Mouse (Mus musculus): ENCODE results near the gene Chchd3. TPM values are rescaled to one million over a fixed set of nuclear protein-coding genes. Genes with fewer than 3 reads are reported as not detected.

Gene Chchd3
- polyA plus RNA-seq, 1 experiment, result 181 TPM

- no peak for TF ChIP-seq GATA1 (IDR thresholded peaks at IDR 0.05; ENCODE audit: low read length)
Observed at GRCm38 (mm10) chr6:33040360-33041090, 19.5 kb downstream of the Chchd3 start.

DNA sequence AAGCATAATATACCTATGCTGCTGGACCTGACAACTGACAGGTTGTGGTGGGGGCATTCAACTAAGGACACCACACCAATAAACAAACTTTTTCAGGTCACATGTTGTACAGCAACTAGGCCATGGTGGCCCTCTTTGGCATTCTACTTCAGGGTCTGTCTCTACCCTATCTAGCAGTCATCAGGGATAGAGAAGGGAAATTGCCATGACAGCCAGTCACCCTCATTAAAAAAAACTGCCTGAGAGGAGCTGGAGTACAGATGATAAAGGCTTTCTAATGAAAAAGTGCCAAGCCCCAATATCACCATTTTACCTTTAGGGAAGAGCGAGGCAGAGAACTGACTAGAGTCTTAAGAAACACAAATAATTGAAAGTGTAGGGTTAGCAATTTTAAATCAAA is 27.5 kb downstream of the Chchd3 start:
- TF ChIP-seq GATA1 (IDR thresholded peaks at IDR 0.05; ENCODE audit: low read length), result no peak

- no peak for TF ChIP-seq GATA1 (IDR thresholded peaks at IDR 0.05; ENCODE audit: low read length)
Observed at GRCm38 (mm10) chr6:33031631-33032030, 28.4 kb downstream of the Chchd3 start.

- no peak for TF ChIP-seq GATA1 (IDR thresholded peaks at IDR 0.05; ENCODE audit: low read length)
Observed at GRCm38 (mm10) chr6:33028296-33028695, 31.8 kb downstream of the Chchd3 start.

- TF ChIP-seq GATA1 (IDR thresholded peaks at IDR 0.05; ENCODE audit: low read length), result no peak
Observed at GRCm38 (mm10) chr6:33025041-33025440, 35.0 kb downstream of the Chchd3 start.

GRCm38 (mm10) chr6:33004607-33005006 is 55.5 kb downstream of the Chchd3 start:
- TF ChIP-seq GATA1 (IDR thresholded peaks at IDR 0.05; ENCODE audit: low read length), result no peak

DNA sequence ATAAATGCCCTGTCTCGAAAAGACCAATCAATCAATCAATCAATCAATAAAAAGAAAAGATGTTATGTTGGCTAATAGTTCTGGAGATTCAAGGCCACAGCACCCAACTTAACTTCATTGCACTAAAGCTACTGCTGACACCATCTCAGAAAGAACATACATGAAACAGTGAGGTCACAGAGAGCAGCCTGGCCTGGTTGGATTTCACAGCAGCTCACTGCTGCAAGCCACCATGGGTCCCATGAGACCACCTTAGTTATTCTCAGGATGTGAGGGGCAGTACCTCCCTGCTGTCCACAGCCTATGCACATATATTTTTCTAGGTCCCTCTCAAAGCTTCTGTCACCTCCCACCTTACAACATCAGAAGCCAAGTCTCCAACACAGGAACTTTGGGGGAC is 57.1 kb downstream of the Chchd3 start:
- no peak for TF ChIP-seq GATA1 (IDR thresholded peaks at IDR 0.05; ENCODE audit: low read length)

- no peak for TF ChIP-seq GATA1 (IDR thresholded peaks at IDR 0.05; ENCODE audit: low read length)
Observed at GRCm38 (mm10) chr6:33001271-33001670, 58.8 kb downstream of the Chchd3 start.

- no peak for TF ChIP-seq GATA1 (IDR thresholded peaks at IDR 0.05; ENCODE audit: low read length)
Observed at GRCm38 (mm10) chr6:32996597-32996996, 63.5 kb downstream of the Chchd3 start.

GRCm38 (mm10) chr6:32993847-32994246 is 66.2 kb downstream of the Chchd3 start:
- no peak for TF ChIP-seq GATA1 (IDR thresholded peaks at IDR 0.05; ENCODE audit: low read length)

DNA sequence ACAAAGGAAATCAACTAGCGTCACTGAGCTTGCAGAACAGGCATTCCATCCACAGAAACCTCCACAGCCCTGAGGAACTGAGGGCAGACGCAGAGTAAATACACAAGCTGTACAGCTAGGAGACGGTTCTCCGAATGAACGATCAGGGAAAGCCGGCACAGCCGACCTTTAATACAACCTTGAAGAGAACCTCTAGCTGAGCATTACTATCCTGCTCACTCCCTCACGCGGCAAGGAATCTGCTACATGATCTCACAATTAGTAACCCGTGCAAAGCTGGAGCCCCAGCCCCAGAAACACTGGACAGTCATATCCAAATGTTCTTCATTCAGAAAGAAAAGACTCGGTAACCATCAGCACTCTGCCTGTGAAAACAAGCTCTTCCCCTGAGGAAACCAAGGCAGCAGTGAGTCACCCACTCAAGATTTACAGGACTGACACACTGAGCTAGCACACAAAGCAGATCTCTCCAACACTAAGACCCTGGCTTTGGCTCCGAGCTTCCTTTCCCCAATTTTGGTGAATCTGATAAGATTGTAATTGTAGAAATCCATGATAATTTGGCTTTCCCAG is 69.9 kb downstream of the Chchd3 start:
- TF ChIP-seq GATA1 (IDR thresholded peaks at IDR 0.05; ENCODE audit: low read length), result no peak

GRCm38 (mm10) chr6:32988561-32988960 is 71.5 kb downstream of the Chchd3 start:
- TF ChIP-seq GATA1 (IDR thresholded peaks at IDR 0.05; ENCODE audit: low read length), result no peak

DNA sequence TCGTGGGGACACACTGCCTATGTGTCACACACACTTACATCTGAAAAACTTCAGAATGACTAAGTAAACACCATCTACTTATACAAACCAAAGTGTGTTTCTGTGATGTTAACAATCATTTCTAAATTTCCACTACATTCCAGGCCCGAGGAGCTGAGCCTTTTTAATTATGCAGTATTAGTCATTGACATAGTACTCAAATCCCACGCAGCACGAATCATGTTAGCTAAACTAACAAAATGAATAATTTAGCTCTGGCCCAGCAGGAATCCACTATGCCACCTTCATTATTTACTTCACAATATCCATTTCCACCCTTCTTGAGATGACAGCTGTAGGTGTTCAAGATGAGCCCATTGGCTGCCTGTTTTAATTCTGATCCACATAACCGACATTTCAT is 76.2 kb downstream of the Chchd3 start:
- no peak for TF ChIP-seq GATA1 (IDR thresholded peaks at IDR 0.05; ENCODE audit: low read length)

DNA sequence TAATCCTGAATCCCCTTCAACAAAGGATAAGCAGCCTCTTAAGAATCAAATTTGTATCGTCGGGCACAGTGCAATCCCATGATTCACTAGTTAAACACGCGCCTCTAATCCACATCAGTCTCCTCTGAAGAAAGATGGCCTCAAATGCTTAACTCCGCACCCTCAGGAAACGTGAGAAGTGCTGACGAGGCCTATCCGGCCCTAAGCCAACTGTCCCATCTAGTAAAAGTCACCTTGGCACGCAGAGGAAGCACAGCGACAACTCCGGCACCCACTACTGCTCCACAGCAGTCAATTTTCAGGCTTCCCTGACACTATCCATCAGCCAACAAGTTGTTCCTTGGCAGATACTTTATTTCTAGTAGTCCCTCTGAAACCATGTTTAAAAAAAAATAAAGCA is 78.8 kb downstream of the Chchd3 start:
- no peak for TF ChIP-seq GATA1 (IDR thresholded peaks at IDR 0.05; ENCODE audit: low read length)

- TF ChIP-seq GATA1 (IDR thresholded peaks at IDR 0.05; ENCODE audit: low read length), result no peak
Observed at GRCm38 (mm10) chr6:32978811-32979210, 81.2 kb downstream of the Chchd3 start.

GRCm38 (mm10) chr6:32971926-32972325 is 88.1 kb downstream of the Chchd3 start:
- no peak for TF ChIP-seq GATA1 (IDR thresholded peaks at IDR 0.05; ENCODE audit: low read length)

GRCm38 (mm10) chr6:32968971-32969370 is 91.1 kb downstream of the Chchd3 start:
- no peak for TF ChIP-seq GATA1 (IDR thresholded peaks at IDR 0.05; ENCODE audit: low read length)
